Mouse (Mus musculus) CD4-positive, CD25-positive, alpha-beta regulatory T cell, adult 2 months (primary cell): ENCODE results near the gene Arhgef25.
A peak's percentile ranks its signal among the peaks of the same experiment; 100 is the strongest.

Source experiments
- DNase-seq: peaks from one replicate; pipeline ENCODE4 v3.0.0-alpha.2; 2012; ENCODE audit warnings: low read depth, low spot score

The Arhgef25 gene

GRCm38 (mm10) chr10:127189651-127190381 lies at the start of gene Arhgef25:
TSS of gene Arhgef25 (minus strand) at chr10:127190083.
- DNase-seq, result peak; percentile 13

GRCm38 (mm10) chr10:127238241-127238824 lies 48.5 kb upstream of the Arhgef25 start:
- DNase-seq, result no peak

- DNase-seq, result no peak
Measured at GRCm38 (mm10) chr10:127236541-127236940, 46.7 kb upstream of the Arhgef25 start.

- DNase-seq, result peak; percentile 70
Measured at GRCm38 (mm10) chr10:127233141-127233540, 43.3 kb upstream of the Arhgef25 start.

- no peak for DNase-seq
Measured at GRCm38 (mm10) chr10:127231741-127232140, 41.9 kb upstream of the Arhgef25 start.

- peak; percentile 19 for DNase-seq
Measured at GRCm38 (mm10) chr10:127230693-127231092, 40.8 kb upstream of the Arhgef25 start.

GRCm38 (mm10) chr10:127228897-127229296 lies 39.0 kb upstream of the Arhgef25 start:
- peak; percentile 81 for DNase-seq

- DNase-seq, result no peak
Measured at GRCm38 (mm10) chr10:127227163-127227562, 37.3 kb upstream of the Arhgef25 start.

- no peak for DNase-seq
Measured at GRCm38 (mm10) chr10:127226318-127226895, 36.5 kb upstream of the Arhgef25 start.

GRCm38 (mm10) chr10:127225732-127226131 lies 35.8 kb upstream of the Arhgef25 start:
- peak; percentile 73 for DNase-seq

- no peak for DNase-seq
Measured at GRCm38 (mm10) chr10:127225213-127225612, 35.3 kb upstream of the Arhgef25 start.

GRCm38 (mm10) chr10:127218339-127218738 lies 28.5 kb upstream of the Arhgef25 start:
- peak; percentile 36 for DNase-seq

GRCm38 (mm10) chr10:127217177-127217576 lies 27.3 kb upstream of the Arhgef25 start:
- no peak for DNase-seq

GRCm38 (mm10) chr10:127216456-127216855 lies 26.6 kb upstream of the Arhgef25 start:
- DNase-seq, result no peak

- DNase-seq, result no peak
Measured at GRCm38 (mm10) chr10:127214422-127214803, 24.5 kb upstream of the Arhgef25 start.

- no peak for DNase-seq
Measured at GRCm38 (mm10) chr10:127213704-127214421, 24.0 kb upstream of the Arhgef25 start.

- no peak for DNase-seq
Measured at GRCm38 (mm10) chr10:127213272-127213671, 23.4 kb upstream of the Arhgef25 start.

GRCm38 (mm10) chr10:127211414-127211854 lies 21.6 kb upstream of the Arhgef25 start, which contains the start of gene Pip4k2c:
TSS of gene Pip4k2c (minus strand) at chr10:127211585.
- DNase-seq, result peak; percentile 95

- DNase-seq, result no peak
Measured at GRCm38 (mm10) chr10:127210961-127211405, 21.1 kb upstream of the Arhgef25 start.

GRCm38 (mm10) chr10:127209928-127210570 lies 20.2 kb upstream of the Arhgef25 start:
- no peak for DNase-seq

GRCm38 (mm10) chr10:127208921-127209320 lies 19.0 kb upstream of the Arhgef25 start:
- no peak for DNase-seq
